Mouse (Mus musculus) splenic B cell, adult 2 months (primary cell): ENCODE data around the gene Fshr.

Experiments used
- DNase-seq: peaks from one replicate; pipeline ENCODE4 v3.0.0-alpha.2; 2011; ENCODE audit warnings: low read depth, low spot score
- H3K27me3 ChIP-seq: 2 replicates; pipeline ENCODE4 v1.6.1; 2012; ENCODE audit warnings: mild to moderate bottlenecking, low read length, moderate library complexity, mixed read lengths; ENCODE audit not compliant: control insufficient read depth, poor library complexity, insufficient read depth, severe bottlenecking
- H3K36me3 ChIP-seq: 2 replicates; pipeline ENCODE4 v1.6.1; 2012; ENCODE audit warnings: mild to moderate bottlenecking, low read length, moderate library complexity, mixed read lengths; ENCODE audit not compliant: control insufficient read depth, poor library complexity, insufficient read depth, severe bottlenecking

The Fshr gene

GRCm38 (mm10) chr17:89064327-89065095 is 136.0 kb downstream of the Fshr start:
- DNase-seq = no peak
- no peaks in the 10 kb centered on the region for H3K36me3 ChIP-seq
- H3K27me3 ChIP-seq = no peaks in the 10 kb centered on the region

GRCm38 (mm10) chr17:89062348-89062949 is 138.0 kb downstream of the Fshr start:
- H3K27me3 ChIP-seq = no peaks in the 10 kb centered on the region
- DNase-seq = no peak
- H3K36me3 ChIP-seq = no peaks in the 10 kb centered on the region

GRCm38 (mm10) chr17:89051031-89051563 is 149.4 kb downstream of the Fshr start:
- H3K27me3 ChIP-seq = no peaks in the 10 kb centered on the region
- no peak for DNase-seq
- H3K36me3 ChIP-seq = no peaks in the 10 kb centered on the region

GRCm38 (mm10) chr17:89049071-89049470 is 151.4 kb downstream of the Fshr start:
- DNase-seq = no peak

GRCm38 (mm10) chr17:89046016-89046415 is 154.5 kb downstream of the Fshr start:
- H3K36me3 ChIP-seq = no peaks in the 10 kb centered on the region
- no peak for DNase-seq
- H3K27me3 ChIP-seq = no peaks in the 10 kb centered on the region

More at GRCm38 (mm10) chr17:89049071-89049470, 151.4 kb downstream of the Fshr start:
- H3K36me3 ChIP-seq = no peaks in the 10 kb centered on the region
- no peaks in the 10 kb centered on the region for H3K27me3 ChIP-seq

- no peak for DNase-seq
- no peaks in the 10 kb centered on the region for H3K36me3 ChIP-seq
- no peaks in the 10 kb centered on the region for H3K27me3 ChIP-seq
Measured at GRCm38 (mm10) chr17:89036723-89037122, 163.8 kb downstream of the Fshr start.

GRCm38 (mm10) chr17:89036049-89036448 is 164.4 kb downstream of the Fshr start:
- DNase-seq = no peak
- Histone ChIP-seq H3K36me3 (no peaks in the 10 kb centered on the region), H3K27me3 (no peaks in the 10 kb centered on the region)

GRCm38 (mm10) chr17:89034627-89035026 is 165.8 kb downstream of the Fshr start:
- H3K27me3 ChIP-seq = no peaks in the 10 kb centered on the region
- no peaks in the 10 kb centered on the region for H3K36me3 ChIP-seq
- no peak for DNase-seq

- no peaks in the 10 kb centered on the region for H3K27me3 ChIP-seq
- H3K36me3 ChIP-seq = no peaks in the 10 kb centered on the region
- no peak for DNase-seq
Measured at GRCm38 (mm10) chr17:89032981-89033380, 167.5 kb downstream of the Fshr start.

- no peak for DNase-seq
- no peaks in the 10 kb centered on the region for H3K36me3 ChIP-seq
- H3K27me3 ChIP-seq = no peaks in the 10 kb centered on the region
Measured at GRCm38 (mm10) chr17:89019518-89019917, 181.0 kb downstream of the Fshr start.

- Histone ChIP-seq H3K27me3 (no peaks in the 10 kb centered on the region), H3K36me3 (no peaks in the 10 kb centered on the region)
- no peak for DNase-seq
Measured at GRCm38 (mm10) chr17:89017002-89017401, 183.5 kb downstream of the Fshr start.

GRCm38 (mm10) chr17:89013691-89014090 is 186.8 kb downstream of the Fshr start:
- no peak for DNase-seq
- H3K27me3 ChIP-seq = no peaks in the 10 kb centered on the region
- no peaks in the 10 kb centered on the region for H3K36me3 ChIP-seq

- H3K27me3 ChIP-seq = no peaks in the 10 kb centered on the region
- DNase-seq = no peak
- no peaks in the 10 kb centered on the region for H3K36me3 ChIP-seq
Measured at GRCm38 (mm10) chr17:89009117-89009516, 191.4 kb downstream of the Fshr start.

- H3K36me3 ChIP-seq = no peaks in the 10 kb centered on the region
- DNase-seq = no peak
- H3K27me3 ChIP-seq = no peaks in the 10 kb centered on the region
Measured at GRCm38 (mm10) chr17:89008680-89009079, 191.8 kb downstream of the Fshr start.

- no peak for DNase-seq
- H3K27me3 ChIP-seq = no peaks in the 10 kb centered on the region
- no peaks in the 10 kb centered on the region for H3K36me3 ChIP-seq
Measured at GRCm38 (mm10) chr17:89005959-89006358, 194.5 kb downstream of the Fshr start.
